Mouse (Mus musculus): Measurements from ENCODE around the gene Ano1. TPM values are rescaled to one million over a fixed set of nuclear protein-coding genes. Genes with fewer than 3 reads are reported as not detected.

Gene Ano1
- polyA plus RNA-seq, 2 experiments, result 8.9 to 11.5 TPM

- Histone ChIP-seq H3K9ac (ENCODE audit: low read depth, low read length, severe bottlenecking) (no peak overlapping the region), H3K27ac (replicated peaks; ENCODE audit: low read depth, low read length) (no peak overlapping the region), H3K9me3 (ENCODE audit: control insufficient read depth, low read length) (no peaks in the 10 kb centered on the region), H3K27me3 (ENCODE audit: control insufficient read depth, insufficient read depth, low read length) (peaks cover 25% of the 10 kb centered on the region), H3K4me3 (replicated peaks; ENCODE audit: low read length) (no peak overlapping the region), H3K4me2 (replicated peaks; ENCODE audit: low read depth, low read length, severe bottlenecking) (no peak overlapping the region), H3K36me3 (ENCODE audit: control insufficient read depth, insufficient read depth, low read length) (no peaks in the 10 kb centered on the region), H3K4me1 (ENCODE audit: control insufficient read depth, insufficient read depth, low read length) (peaks cover 7% of the 10 kb centered on the region)
- 94% methylated on average over 8 of the region's 8 CpGs for WGBS
- no peak for DNase-seq (ENCODE audit: low spot score)
- no peak for ATAC-seq (ENCODE audit: low FRiP score, low read depth)
- TF ChIP-seq POLR2A (IDR thresholded peaks at IDR 0.05; ENCODE audit: borderline replicate concordance, extremely low read depth, insufficient read depth, insufficient read length), result no peak
Observed at GRCm38 (mm10) chr7:144675632-144676031, 76.1 kb downstream of the Ano1 start.

GRCm38 (mm10) chr7:144669895-144670294 is 81.9 kb downstream of the Ano1 start:
- ATAC-seq (ENCODE audit: low FRiP score, low read depth), result no peak

GRCm38 (mm10) chr7:144668603-144669278 is 83.0 kb downstream of the Ano1 start:
- H3K27ac ChIP-seq (replicated peaks; ENCODE audit: low read depth, low read length), result no peak overlapping the region
- ATAC-seq (ENCODE audit: low FRiP score, low read depth) (no peak), DNase-seq (ENCODE audit: low spot score) (no peak)

More at GRCm38 (mm10) chr7:144669895-144670294, 81.9 kb downstream of the Ano1 start:
- Histone ChIP-seq H3K9me3 (ENCODE audit: control insufficient read depth, low read length) (no peaks in the 10 kb centered on the region), H3K27ac (replicated peaks; ENCODE audit: low read depth, low read length) (no peak overlapping the region), H3K36me3 (ENCODE audit: control insufficient read depth, insufficient read depth, low read length) (no peaks in the 10 kb centered on the region), H3K27me3 (ENCODE audit: control insufficient read depth, insufficient read depth, low read length) (no peaks in the 10 kb centered on the region), H3K9ac (ENCODE audit: low read depth, low read length, severe bottlenecking) (no peak overlapping the region), H3K4me1 (ENCODE audit: control insufficient read depth, insufficient read depth, low read length) (no peaks in the 10 kb centered on the region), H3K4me2 (replicated peaks; ENCODE audit: low read depth, low read length, severe bottlenecking) (no peak overlapping the region), H3K4me3 (replicated peaks; ENCODE audit: low read length) (no peak overlapping the region)
- DNase-seq (ENCODE audit: low spot score), result no peak
- 85% methylated on average over 2 of the region's 2 CpGs for WGBS
- TF ChIP-seq POLR2A (IDR thresholded peaks at IDR 0.05; ENCODE audit: borderline replicate concordance, extremely low read depth, insufficient read depth, insufficient read length), result no peak

GRCm38 (mm10) chr7:144667091-144667490 is 84.7 kb downstream of the Ano1 start:
- no peaks in the 10 kb centered on the region for H3K4me1 ChIP-seq (ENCODE audit: control insufficient read depth, insufficient read depth, low read length)
- H3K36me3 ChIP-seq (ENCODE audit: control insufficient read depth, insufficient read depth, low read length), result no peaks in the 10 kb centered on the region
- H3K27ac ChIP-seq (replicated peaks; ENCODE audit: low read depth, low read length), result no peak overlapping the region
- ATAC-seq (ENCODE audit: low FRiP score, low read depth) (no peak), DNase-seq (ENCODE audit: low spot score) (no peak)
- no peak overlapping the region for H3K4me2 ChIP-seq (replicated peaks; ENCODE audit: low read depth, low read length, severe bottlenecking)
- H3K27me3 ChIP-seq (ENCODE audit: control insufficient read depth, insufficient read depth, low read length), result no peaks in the 10 kb centered on the region
- H3K4me3 ChIP-seq (replicated peaks; ENCODE audit: low read length), result no peak overlapping the region
- H3K9me3 ChIP-seq (ENCODE audit: control insufficient read depth, low read length), result no peaks in the 10 kb centered on the region
- WGBS, result 89% methylated on average over 6 of the region's 6 CpGs
- H3K9ac ChIP-seq (ENCODE audit: low read depth, low read length, severe bottlenecking), result no peak overlapping the region
- no peak for TF ChIP-seq POLR2A (IDR thresholded peaks at IDR 0.05; ENCODE audit: borderline replicate concordance, extremely low read depth, insufficient read depth, insufficient read length)

More at GRCm38 (mm10) chr7:144668603-144669278, 83.0 kb downstream of the Ano1 start:
- no peaks in the 10 kb centered on the region for H3K27me3 ChIP-seq (ENCODE audit: control insufficient read depth, insufficient read depth, low read length)
- no peak overlapping the region for H3K9ac ChIP-seq (ENCODE audit: low read depth, low read length, severe bottlenecking)
- no peaks in the 10 kb centered on the region for H3K9me3 ChIP-seq (ENCODE audit: control insufficient read depth, low read length)
- no peak overlapping the region for H3K4me2 ChIP-seq (replicated peaks; ENCODE audit: low read depth, low read length, severe bottlenecking)
- H3K4me3 ChIP-seq (replicated peaks; ENCODE audit: low read length), result no peak overlapping the region
- H3K36me3 ChIP-seq (ENCODE audit: control insufficient read depth, insufficient read depth, low read length), result no peaks in the 10 kb centered on the region
- WGBS, result 31% methylated on average over 7 of the region's 7 CpGs
- H3K4me1 ChIP-seq (ENCODE audit: control insufficient read depth, insufficient read depth, low read length), result no peaks in the 10 kb centered on the region
- no peak for TF ChIP-seq POLR2A (IDR thresholded peaks at IDR 0.05; ENCODE audit: borderline replicate concordance, extremely low read depth, insufficient read depth, insufficient read length)

- H3K27ac ChIP-seq (replicated peaks; ENCODE audit: low read depth, low read length), result no peak overlapping the region
- DNase-seq (ENCODE audit: low spot score) (no peak), ATAC-seq (ENCODE audit: low FRiP score, low read depth) (no peak)
- no peak for TF ChIP-seq POLR2A (IDR thresholded peaks at IDR 0.05; ENCODE audit: borderline replicate concordance, extremely low read depth, insufficient read depth, insufficient read length)
- H3K9ac ChIP-seq (ENCODE audit: low read depth, low read length, severe bottlenecking), result no peak overlapping the region
- 74% methylated on average over 3 of the region's 3 CpGs for WGBS
- no peaks in the 10 kb centered on the region for H3K9me3 ChIP-seq (ENCODE audit: control insufficient read depth, low read length)
- no peak overlapping the region for H3K4me2 ChIP-seq (replicated peaks; ENCODE audit: low read depth, low read length, severe bottlenecking)
- H3K27me3 ChIP-seq (ENCODE audit: control insufficient read depth, insufficient read depth, low read length), result no peaks in the 10 kb centered on the region
- H3K4me1 ChIP-seq (ENCODE audit: control insufficient read depth, insufficient read depth, low read length), result no peaks in the 10 kb centered on the region
- no peaks in the 10 kb centered on the region for H3K36me3 ChIP-seq (ENCODE audit: control insufficient read depth, insufficient read depth, low read length)
- no peak overlapping the region for H3K4me3 ChIP-seq (replicated peaks; ENCODE audit: low read length)
Observed at GRCm38 (mm10) chr7:144665585-144665984, 86.2 kb downstream of the Ano1 start.
